Mouse (Mus musculus): ENCODE data around the gene Clk4.

Clk4 gene

DNA sequence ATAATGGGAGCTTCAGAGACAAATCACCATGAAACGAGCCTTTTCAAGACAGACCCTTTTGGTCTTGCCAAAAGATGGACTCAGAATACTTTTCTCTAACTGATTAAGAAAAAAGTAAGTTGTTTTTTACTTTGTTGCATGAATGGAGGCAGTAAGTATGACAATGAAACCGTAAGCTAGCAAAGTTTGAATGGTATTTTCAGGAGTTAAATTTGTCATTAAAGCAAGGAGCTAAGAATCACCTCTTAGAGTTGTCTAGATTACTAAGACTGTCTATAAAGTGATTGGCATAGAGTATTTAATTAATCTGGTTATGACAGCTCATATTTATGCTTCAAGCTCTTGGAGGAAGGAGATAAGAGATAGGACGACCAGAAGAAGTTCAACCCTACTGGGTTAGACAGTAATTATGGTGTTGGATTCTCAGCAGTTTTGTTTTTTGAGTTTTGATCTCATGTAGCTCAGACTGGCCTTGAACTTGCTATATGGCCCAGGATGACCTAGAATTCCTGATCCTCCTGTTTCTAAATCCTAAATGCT is at the start of gene Clk4:
Gene Clk4, plus strand, starts transcription at position 51 of the 540 bp plus-strand sequence.
- DNase-seq (ENCODE audit: low spot score in 2 of 2), result no peak

DNA sequence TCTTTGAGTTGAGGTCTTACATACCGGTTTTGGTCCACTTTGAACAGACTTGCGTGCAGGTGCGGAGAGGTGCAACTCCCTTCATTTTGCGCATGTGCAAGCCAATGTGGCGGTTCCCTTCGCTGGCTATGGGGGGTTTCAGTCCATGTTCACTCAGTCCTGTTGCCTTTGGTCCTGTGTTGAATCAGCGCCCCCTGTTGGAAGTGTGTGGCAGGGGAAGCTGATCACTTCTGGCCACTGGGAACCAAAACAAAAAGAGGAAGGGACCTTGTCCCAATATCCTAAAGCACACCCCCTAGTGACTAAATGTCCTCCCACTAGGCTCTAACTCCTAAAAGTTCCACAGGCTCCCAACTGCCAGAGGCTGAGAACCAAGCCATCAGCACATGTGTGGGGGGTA is 47.5 kb upstream of the Clk4 start:
- DNase-seq (ENCODE audit: low spot score in 2 of 2), result no peak

DNA sequence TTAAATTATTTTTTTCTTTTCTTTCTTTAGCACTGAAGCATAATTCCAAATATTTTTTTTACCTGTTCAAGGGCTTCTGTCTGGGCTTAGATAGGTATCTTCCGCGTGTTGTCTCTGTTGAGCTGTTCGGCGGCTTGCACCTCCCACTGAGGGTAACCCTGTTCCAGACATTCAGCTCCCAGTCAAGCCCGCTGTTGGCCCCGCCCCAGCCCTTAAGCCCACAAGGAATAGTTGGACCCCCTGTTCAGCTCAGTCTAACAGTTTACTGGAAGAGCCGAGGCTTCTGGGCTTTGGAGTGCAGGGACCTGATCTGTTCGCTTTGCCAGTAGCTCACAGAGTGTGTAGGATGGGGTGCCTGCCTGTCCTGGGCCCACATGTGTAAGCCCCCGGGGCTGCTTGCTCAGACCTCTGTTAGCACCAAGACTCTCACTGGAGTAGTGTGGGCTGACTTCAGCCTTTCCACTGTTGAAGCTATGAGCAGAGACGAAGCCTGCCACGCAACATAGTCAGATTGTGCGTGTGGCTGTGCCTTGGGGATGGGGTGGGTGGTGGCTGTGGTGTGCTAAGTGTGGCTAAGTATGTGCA is 42.0 kb upstream of the Clk4 start:
- DNase-seq (ENCODE audit: low spot score in 2 of 2), result no peak

DNA sequence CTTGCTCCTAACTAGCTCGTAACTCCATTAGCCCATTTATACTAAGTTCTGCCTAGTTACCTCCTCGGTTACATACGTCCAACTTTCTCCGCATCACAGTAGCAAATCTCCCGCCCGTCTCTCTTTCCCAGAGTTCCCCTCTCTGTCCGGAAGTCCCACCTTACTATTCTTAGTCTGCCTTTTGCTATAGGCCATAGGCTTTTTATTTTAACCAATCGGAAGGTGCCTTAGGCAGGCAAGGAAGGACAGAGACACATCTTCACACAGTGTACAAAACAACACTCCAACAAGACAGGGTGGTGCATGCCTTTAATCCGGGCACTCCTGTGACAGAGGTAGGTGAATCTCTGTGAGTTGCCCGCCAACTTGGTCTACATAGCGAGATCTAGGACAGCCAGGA is 41.2 kb upstream of the Clk4 start, which contains the start of gene Gm12569:
Gene Gm12569, plus strand, starts transcription at position 166 of the 400 bp plus-strand sequence.
- no peak for DNase-seq (ENCODE audit: low spot score in 2 of 2)

DNA sequence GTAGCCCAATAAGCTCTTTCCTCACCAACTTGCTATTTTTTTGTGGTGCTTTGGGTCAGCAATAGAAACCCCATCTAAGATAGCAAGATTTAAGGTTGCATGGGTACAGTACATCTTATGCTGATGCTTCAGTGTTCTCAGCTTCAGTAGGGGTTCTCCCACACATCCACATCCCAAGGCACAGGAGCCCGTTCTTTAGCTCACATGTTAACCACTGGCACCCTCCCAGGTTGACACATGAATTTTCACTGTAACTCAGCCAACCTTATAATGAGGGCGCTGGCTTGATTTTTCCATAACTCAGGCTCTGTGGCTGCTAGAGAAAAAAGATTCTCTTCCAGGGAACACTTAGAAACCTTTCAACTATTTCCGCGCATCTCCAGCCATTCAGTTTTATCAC is 34.4 kb upstream of the Clk4 start:
- no peak for DNase-seq (ENCODE audit: low spot score in 2 of 2)

DNA sequence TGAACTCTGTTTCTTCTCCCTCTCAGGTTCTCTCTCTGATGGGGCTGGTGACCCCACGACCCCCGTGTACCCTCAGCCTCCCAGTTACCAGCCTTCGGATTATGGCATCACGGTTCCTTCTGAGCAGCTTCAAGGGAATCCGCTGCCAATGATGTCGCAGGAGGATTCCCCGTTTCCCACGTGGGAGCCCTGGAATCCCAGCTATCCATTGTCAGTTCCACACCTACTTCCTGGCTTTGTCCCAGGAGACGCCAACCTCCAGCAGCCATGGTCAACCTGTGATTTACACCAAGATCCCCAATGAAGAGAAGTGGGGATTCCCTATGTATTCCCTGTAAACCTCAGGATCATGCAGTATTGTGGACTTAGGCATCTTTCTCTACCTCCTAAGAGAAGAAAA is 26.9 kb upstream of the Clk4 start:
- DNase-seq (ENCODE audit: low spot score in 2 of 2), result no peak

DNA sequence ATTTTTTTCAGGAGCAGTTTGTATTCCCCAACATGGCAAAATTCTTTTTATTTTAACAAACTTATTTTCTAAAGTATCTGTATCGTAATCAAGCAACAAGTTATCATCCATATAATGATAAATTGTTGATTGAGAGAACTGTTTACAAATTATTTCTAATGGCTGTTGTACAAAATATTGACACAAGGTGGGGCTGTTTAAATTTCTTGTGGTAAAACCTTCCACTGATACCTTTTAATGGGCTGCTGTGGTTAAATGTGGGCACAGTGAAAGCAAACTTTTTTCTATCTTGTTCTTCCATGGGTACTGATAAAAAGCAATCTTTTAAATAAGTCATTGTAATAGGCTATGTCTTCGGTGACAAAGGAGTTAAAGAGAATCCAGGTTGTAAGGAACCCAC is 18.6 kb upstream of the Clk4 start:
- DNase-seq (ENCODE audit: low spot score in 2 of 2), result no peak

DNA sequence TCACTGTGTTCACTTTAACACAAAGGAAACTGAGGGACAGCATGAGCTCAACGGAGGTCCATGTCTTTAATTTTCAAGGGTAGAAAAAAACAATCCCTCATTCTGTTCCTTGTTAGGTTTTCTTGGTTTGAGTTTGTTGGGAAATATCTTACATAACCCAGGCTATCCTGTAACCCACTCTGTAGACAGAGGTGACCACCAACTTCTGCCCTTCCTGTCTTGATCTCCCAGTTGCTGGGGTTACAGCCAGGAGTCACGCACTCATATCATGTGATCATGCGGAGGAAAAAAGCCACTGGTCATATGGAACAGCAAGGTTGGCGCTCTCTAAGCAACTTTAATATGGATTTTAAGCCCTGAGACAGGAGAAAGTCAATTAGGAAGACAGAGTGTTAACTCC is 4.5 kb upstream of the Clk4 start:
- no peak for DNase-seq (ENCODE audit: low spot score in 2 of 2)

DNA sequence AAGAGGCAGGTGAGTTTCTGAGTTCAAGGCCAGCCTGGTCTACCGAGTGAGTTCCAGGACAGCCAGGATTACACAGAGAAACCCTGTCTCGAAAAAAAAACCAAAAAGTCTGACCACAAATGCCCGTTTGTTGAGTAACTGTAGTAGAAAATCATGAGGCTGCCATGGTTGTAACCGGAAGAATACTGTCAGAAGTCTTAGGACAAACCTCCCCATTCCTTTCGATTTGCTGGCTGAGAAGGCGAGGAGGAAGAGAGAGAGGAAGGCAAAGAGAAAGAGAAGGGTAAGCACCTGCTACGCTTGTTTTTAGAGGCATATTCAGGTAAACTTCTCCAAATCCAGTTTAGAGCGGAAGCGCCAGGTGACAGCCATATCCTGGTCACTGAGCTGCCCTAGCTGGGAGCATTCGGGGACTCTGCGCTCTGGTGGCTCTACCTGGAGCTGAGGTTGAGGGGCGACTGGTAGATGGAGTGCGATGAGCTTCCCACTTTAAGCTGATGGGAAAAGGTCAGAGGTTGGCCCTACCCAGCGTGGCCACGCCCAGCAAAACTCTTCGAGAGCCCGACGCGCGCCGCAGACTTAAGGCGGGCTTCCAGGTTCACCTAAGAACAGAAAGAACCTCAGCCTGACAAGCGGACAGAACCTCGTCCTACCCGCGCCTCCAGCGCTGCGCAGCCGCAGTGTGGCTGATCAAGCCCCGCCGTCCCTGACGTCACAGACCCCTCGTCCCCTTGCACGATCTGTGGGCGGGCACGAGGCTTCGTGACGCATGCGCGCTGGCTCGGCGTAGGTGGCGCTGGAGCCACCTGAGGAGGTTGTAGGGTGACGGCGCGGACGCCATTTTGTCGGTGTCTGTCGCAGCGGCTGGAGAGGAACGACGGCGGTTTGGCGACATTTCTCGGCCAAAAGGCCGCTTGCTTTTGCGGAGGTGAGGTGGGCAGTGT is 1.1 kb downstream of the Clk4 start, which contains the start of gene BC049762:
Gene BC049762, minus strand, starts transcription at position 705 of the 944 bp plus-strand sequence.
- peak; percentile 95 to 97 for DNase-seq (ENCODE audit: low spot score in 2 of 2)

DNA sequence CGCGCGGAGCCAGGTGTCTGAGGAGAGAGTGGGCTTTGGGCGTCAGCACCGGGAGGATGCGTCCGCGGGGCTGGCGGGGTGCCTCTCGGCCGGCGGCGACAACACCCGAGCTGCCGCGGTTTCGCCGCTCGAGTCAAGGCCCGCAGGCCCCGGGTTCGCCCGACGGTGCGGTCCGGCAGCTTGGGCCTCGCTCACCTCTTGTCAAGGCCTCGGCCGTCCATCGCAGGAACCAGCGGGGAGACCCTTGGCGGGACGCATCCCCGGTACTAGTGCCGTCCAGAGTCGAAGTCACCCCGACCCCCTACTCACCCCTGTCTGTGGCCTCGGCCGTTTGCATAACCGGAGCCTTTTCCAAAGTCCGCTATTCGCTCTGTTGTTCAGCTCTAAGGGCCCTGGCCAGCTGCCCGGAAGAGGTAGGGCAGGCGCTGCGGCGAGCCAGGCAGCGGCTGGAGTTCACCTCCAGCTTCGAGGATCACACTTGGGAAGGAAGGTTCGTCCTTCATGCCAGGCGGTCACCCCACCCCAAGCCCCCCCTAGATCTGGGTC is 1.8 kb downstream of the Clk4 start:
- peak in 1 of 2 experiments; percentile 31 for DNase-seq (ENCODE audit: low spot score in 2 of 2)

DNA sequence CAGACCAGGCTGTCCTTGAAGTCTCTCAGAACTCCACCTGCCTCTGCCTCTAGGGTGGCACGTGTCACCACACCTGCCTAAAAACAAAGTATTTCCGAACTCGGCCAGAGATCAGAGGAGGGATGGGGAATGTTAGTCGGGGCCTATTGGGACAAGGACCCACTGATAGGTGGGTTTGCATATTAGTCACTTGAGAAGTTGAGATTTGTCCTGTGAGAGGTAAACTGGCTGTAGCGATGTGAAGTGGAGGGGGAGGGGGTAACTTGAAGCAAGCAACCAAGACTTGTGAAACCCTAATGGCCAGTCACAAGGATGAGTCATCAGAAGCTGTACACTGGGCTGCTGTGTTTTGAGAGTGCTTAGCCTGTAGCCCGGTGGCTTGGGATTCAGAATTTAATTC is 2.8 kb downstream of the Clk4 start:
- no peak for DNase-seq (ENCODE audit: low spot score in 2 of 2)

DNA sequence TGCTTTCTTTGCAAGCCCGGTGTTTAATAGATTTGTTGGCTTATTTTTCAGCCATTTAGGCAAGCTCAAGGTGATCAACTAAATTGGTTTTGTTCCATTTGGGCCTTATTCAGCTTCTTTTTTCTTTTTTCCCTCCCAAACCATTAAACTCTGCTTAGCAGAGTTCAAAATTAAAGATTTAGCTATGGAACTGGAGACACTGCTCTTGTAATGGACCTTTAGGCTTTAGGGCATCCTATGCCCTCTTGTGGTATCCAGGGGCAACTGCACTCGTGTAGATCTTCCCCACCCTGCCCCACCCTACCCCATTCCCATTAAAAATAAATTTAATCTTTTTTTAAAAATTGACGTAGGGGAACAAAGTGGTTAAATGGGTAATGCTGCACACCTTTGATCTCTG is 3.8 kb downstream of the Clk4 start:
- no peak for DNase-seq (ENCODE audit: low spot score in 2 of 2)

DNA sequence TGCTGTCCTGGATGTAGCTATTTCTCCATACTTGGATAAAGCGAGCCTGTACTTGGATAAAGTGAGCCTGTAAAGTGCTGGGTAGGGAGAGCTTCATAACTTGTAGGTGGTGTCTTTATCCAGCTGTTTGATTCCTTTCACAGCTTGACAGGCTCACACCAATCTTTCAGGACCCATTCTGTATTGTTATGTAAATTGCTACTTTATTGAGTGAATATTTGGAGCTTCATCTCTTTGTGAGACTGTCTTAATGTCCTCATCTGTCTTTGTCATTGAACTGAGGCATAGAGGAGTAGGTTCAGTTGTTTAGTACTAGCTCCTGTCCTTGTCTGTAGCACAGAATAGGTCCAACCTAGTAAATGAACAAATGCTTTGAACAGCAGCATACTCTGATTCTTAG is 12.9 kb downstream of the Clk4 start:
- no peak for DNase-seq (ENCODE audit: low spot score in 2 of 2)

DNA sequence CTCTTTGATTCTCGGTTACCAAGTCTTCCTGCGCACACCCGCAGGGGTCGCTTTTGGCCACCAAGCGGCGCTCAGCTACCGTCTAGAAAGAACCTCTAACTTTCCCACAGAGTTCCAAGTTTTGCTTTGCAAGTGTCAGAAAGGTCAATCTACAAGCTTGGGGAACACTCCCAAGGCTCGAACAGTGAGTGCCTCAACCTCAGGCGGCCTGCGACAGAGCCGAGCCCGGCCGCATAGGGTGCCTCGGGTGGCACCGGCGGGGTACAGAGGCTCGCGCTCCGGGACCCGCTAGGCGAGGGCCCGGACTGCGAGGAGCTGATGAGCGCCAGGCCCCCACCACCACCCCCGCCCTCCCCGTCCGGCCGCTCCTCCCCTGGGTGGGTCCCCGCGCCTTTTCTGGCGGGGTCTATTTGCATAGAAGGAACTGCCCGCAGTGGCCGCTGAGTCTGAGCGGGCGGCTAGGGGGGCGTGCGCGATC is 28.1 kb downstream of the Clk4 start, which contains the start of gene Col23a1:
Gene Col23a1, plus strand, starts transcription at position 357 of the 478 bp plus-strand sequence.
- peak; percentile 64 to 73 for DNase-seq (ENCODE audit: low spot score in 2 of 2)

DNA sequence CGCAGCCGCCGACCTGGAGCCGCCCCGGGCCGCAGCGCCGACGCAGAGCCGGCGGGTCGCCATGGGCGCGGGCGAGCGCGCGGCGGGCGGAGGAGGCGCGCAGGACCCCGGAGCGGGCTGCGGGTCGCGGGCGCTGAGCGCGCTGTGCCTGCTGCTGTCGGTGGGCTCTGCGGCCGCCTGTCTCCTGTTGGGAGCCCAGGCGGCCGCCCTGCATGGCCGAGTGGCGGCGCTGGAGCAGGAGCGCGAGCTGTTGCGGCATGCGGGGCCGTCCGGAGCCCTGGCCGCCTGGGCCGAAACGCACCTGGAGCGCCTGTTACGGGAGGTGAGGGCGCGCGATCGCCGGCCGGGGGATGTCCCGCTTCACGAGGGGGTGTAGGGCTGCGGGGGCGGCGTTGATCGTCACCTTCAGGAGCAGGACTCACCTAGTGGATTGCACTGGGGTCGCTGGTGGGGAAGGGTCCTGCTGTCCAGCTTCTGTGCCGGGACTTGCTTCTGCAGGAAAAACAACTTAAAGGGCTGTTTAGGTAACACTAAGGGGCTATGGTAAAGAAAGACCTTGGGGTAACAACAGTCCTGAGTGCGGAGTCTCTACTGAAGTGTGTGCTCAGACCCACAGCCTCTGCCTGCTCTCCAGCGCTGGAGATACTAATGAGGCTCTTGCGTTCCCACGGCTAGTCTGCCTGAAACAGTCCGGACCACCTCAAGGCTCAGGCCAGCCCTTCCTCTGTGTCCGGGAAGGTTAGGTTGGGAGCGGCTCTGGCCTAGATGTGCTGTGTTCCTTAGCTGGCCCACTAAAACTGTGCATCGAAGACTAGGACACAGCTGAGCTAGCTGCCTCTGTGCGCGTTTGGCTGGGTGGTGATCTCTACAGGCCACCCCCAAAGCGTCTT is 28.8 kb downstream of the Clk4 start:
- peak in 1 of 2 experiments; percentile 56 for DNase-seq (ENCODE audit: low spot score in 2 of 2)

DNA sequence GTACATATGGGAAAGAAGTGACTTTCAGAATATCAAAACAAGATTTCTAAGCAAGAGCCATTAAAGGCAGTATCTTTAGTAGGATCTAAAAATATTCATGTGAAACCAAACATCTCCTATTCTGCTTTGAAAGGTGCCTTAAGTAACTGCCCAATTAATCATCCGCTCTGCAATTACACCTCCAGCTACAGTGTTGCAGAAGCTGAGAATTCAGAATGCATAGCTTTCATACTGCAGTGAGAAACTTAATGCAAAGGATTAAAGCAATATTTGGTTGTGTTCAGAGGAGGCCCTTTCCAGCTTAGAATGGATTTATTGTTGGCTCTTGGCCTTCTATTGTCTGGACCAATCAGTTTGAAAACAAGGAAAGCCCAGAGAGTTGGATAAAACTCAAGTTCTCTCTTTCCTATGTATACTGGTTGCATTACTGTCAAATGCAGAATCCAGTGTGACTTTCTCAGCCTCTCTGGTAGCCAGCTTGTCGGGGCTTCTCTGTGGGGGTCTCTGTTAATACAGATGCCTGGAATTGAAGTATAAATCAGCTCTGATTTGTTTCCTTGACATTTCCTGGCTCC is 32.5 kb downstream of the Clk4 start:
- no peak for DNase-seq (ENCODE audit: low spot score in 2 of 2)

DNA sequence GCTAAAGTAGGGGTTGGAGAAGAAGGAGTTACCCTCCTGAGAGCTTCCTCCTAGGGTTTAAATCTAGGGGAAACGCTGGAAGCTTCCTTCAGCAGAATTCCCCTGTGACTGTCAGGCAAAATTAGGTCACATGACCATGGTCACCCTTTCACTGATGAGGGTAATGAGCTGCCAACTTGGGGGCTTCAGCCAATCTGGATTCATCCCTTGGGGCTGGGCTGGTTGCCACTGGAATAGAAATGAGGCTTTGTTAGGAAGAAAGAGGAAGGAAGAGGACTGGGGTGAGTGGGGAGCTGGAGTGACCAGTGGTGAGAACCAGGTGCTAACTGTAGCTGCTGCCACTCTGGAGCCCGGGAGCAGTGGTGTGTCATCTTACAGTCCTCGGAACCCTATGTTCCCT is 34.2 kb downstream of the Clk4 start:
- no peak for DNase-seq (ENCODE audit: low spot score in 2 of 2)

DNA sequence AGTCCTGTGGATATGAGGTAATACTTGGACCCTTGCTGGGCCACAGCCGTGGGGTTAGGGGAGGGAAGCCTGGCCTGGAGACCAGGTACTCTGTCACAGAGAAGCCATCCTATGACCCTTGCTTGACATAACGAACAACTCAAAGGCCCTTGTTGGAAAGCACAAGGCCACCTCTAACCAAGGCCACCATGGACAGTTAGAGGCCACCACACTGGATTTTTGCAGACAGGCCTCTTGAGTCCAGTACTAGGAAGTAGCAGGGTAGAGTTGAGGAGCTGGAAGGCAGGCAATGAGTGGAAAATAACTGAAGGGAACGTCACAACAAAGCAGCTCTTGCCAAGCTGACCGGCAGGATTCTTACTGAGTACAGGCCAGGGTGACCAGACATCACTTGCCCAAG is 37.2 kb downstream of the Clk4 start:
- no peak for DNase-seq (ENCODE audit: low spot score in 2 of 2)

DNA sequence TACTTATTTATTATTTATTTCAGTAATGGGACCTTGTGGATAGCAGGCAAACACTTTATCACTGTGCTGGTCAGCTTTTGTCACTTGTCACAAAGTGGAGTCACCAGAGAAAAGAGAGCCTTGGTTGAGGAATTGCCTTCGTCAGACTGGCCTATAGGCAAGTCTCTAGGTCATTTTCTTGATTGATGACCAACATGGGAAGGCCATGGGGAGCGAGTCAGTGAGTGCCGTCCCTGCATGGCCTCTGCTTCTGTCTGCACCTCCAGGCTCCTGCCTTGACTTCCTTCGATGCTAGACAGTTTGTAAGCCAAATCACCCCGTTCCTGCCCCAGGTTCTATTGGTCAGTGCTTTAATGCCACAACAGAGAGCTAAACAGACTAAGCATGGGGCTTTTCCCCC is 40.9 kb downstream of the Clk4 start:
- no peak for DNase-seq (ENCODE audit: low spot score in 2 of 2)

DNA sequence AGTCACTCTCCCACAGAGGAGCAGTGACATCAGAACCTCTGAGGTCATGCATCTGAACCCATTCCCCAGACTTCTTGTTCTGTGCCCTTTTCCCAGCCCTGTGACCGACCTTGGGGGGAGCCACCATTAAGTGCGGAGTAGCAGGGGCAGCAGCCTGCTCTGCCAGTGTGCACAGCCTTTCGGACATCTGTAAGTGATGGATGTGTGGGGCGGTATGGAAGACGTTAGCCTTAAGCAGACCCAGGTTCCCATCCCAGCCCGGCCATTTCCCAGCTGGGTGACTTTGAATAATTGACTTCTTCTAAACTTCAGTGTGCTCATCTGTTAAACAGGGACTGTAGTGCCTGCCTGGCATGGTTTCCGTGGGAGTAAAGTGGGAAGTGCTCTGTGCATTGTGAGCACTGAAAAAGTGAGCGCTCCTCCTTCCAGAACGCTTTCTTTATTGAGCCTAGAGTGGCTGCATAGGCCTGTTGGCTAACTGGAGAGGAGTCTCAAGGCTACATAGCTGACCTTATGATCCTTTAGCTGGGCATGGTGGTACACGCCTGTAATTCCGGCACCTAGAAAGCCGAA is 42.5 kb downstream of the Clk4 start:
- no peak for DNase-seq (ENCODE audit: low spot score in 2 of 2)
